Mouse (Mus musculus) CD4-positive helper T cell, adult 2 months (primary cell): ENCODE measurements around the gene Irf6.

Source experiments
- DNase-seq: peaks from one replicate; pipeline ENCODE4 v3.0.0-alpha.2; 2012; ENCODE audit warnings: low read depth, missing footprints, low spot score

Gene Irf6

GRCm38 (mm10) chr1:193198312-193198711, 45.4 kb downstream of the Irf6 start:
- peak; percentile 46 for DNase-seq

- peak; percentile 83 for DNase-seq
These were observed 47.9 kb downstream of the Irf6 start for GRCm38 (mm10) chr1:193200640-193201382.

- peak; percentile 91 for DNase-seq
These were observed 48.5 kb downstream of the Irf6 start, which contains the start of gene Traf3ip3 for GRCm38 (mm10) chr1:193201383-193201778. Gene Traf3ip3, minus strand, starts transcription at chr1:193201703.

- DNase-seq: no peak
These were observed 50.9 kb downstream of the Irf6 start for GRCm38 (mm10) chr1:193203821-193204220.

- no peak for DNase-seq
These were observed 52.5 kb downstream of the Irf6 start for GRCm38 (mm10) chr1:193205431-193205830.

GRCm38 (mm10) chr1:193207503-193207902, 54.6 kb downstream of the Irf6 start, which contains the start of gene Lamb3:
Gene Lamb3, plus strand, starts transcription at chr1:193207699.
- peak; percentile 54 for DNase-seq

- DNase-seq: peak; percentile 73
These were observed 55.3 kb downstream of the Irf6 start for GRCm38 (mm10) chr1:193208178-193208577.

- DNase-seq: no peak
These were observed 58.5 kb downstream of the Irf6 start for GRCm38 (mm10) chr1:193211371-193211770.

- no peak for DNase-seq
These were observed 61.1 kb downstream of the Irf6 start for GRCm38 (mm10) chr1:193214053-193214452.

- no peak for DNase-seq
These were observed 63.1 kb downstream of the Irf6 start for GRCm38 (mm10) chr1:193216000-193216399.

GRCm38 (mm10) chr1:193220408-193220807, 67.5 kb downstream of the Irf6 start:
- no peak for DNase-seq
